Mouse (Mus musculus) G1E (cell line): ENCODE data around the gene Tbx2. TPM values are rescaled to one million over a fixed set of nuclear protein-coding genes. Genes with fewer than 3 reads are reported as not detected.
A peak's percentile ranks its signal among the peaks of the same experiment; 100 is the strongest.

Experiments used
- ATAC-seq: 2 replicates; pipeline ENCODE4 v1.8.0; 2016; ENCODE audit warnings: mild to moderate bottlenecking; ENCODE audit not compliant: insufficient number of reproducible peaks, poor library complexity, low FRiP score, severe bottlenecking; ENCODE audit errors: extremely low read depth
- DNase-seq: peaks from one replicate; pipeline ENCODE4 v3.0.0; 2012; ENCODE audit warnings: low spot score
- H3K27me3 ChIP-seq: 2 replicates; pipeline ENCODE4 v1.6.1; 2012; ENCODE audit warnings: mild to moderate bottlenecking, low read length, inconsistent platforms; ENCODE audit not compliant: insufficient read depth
- H3K36me3 ChIP-seq: replicated peaks from 2 replicates; pipeline ENCODE3; 2012; ENCODE audit warnings: mild to moderate bottlenecking, inconsistent platforms
- H3K4me1 ChIP-seq: 2 replicates; pipeline ENCODE4 v1.6.1; 2012; ENCODE audit warnings: low read depth, low read length, inconsistent platforms, mixed read lengths; ENCODE audit not compliant: insufficient read depth
- H3K4me3 ChIP-seq: 2 replicates; pipeline ENCODE4 v1.5.1; 2012; ENCODE audit warnings: low read depth, mild to moderate bottlenecking, inconsistent platforms, low read length, moderate library complexity, mixed read lengths
- H3K9me3 ChIP-seq: replicated peaks from 2 replicates; pipeline ENCODE4 v1.6.1; 2012; ENCODE audit warnings: inconsistent platforms
- CTCF ChIP-seq: IDR thresholded peaks from 2 replicates; pipeline ENCODE4 v1.5.1; 2012; ENCODE audit warnings: low read depth, low read length, inconsistent platforms, mixed read lengths
- GATA1 ChIP-seq: IDR thresholded peaks from 2 replicates; pipeline ENCODE4 v1.6.1; 2012; ENCODE audit warnings: borderline replicate concordance, low read length, inconsistent platforms, mixed read lengths
- GATA2 ChIP-seq: IDR thresholded peaks from 2 replicates; pipeline ENCODE4 v1.6.1; 2012; ENCODE audit warnings: low read depth, low read length, inconsistent platforms, borderline replicate concordance
- POLR2AphosphoS5 ChIP-seq: IDR thresholded peaks from 2 replicates; pipeline ENCODE4 v1.6.1; 2012; ENCODE audit warnings: low read depth, low read length, inconsistent platforms; ENCODE audit not compliant: insufficient replicate concordance
- TAL1 ChIP-seq: conservative IDR thresholded peaks from 2 replicates; pipeline ENCODE4 v1.6.1; 2012; ENCODE audit warnings: low read depth, low read length, inconsistent platforms, mixed read lengths
- polyA plus RNA-seq: library from polyadenylated mRNA; stranded (reverse); fragments of >175 nt; gene quantifications from 2 replicates; pipeline ENCODE4 v1.2.3, GENCODE M21; 2012
- total RNA-seq, 2 experiments: library from RNA; stranded (forward) in 1 of 2; stranded (reverse) in 1 of 2; fragments of 200-1000 nt in 1 of 2; fragments of >200 nt in 1 of 2; fragmentation: Nextera tagmentation in 1 of 2; gene quantifications; 2 replicates each; pipeline ENCODE4 v1.2.3; 2014 to 2017

Gene Tbx2
- total and polyA plus RNA-seq, 3 experiments = 0.24 to 0.53 TPM; not detected in 1

DNA sequence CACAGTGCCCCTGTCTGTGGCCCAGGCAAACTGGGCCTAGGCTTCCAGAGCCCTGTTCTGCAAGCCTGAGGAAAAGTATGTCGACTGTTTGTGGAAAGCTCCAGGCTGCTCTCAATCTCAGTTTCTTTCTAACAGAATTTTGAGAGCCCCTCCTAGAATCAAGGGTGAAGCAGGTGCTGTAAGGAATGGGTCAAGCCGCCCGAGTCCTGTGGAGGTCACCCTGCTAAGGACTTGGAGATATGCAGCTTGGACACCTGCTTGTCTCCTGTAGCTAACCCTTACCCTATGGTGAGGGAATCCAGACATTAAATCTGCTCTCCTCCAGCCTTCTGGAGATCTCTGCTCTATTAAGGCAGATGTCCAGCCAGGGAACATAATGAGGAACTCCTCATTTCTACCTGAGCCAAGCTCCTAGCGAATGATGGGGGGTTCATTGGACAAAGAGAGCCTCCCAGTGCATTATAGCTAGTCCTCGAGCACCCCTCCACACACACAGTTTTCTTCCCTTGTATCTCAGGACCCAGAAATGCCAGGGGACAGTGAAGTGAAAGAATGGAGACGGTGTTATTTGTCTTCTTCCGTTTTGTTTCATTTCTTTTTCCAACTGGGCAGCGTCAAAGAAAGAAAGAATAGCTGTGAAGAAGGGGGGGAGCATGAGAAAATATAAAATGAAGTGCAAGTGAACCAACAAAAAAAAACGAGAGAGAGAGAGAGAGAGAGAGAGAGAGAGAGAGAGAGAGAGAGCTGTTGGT, 2.8 kb downstream of the Tbx2 start:
- Histone ChIP-seq H3K9me3 (peaks cover 35% of the 10 kb centered on the region), H3K4me1 (no peaks in the 10 kb centered on the region; the same call in 1 of the 2 replicates), H3K4me3 (no peak overlapping the region), H3K36me3 (no peaks in the 10 kb centered on the region), H3K27me3 (peaks cover 52% of the 10 kb centered on the region)
- TF ChIP-seq GATA1 = no peak
- no peak for TF ChIP-seq CTCF
- TF ChIP-seq POLR2AphosphoS5 = no peak
- TF ChIP-seq TAL1 = no peak
- TF ChIP-seq GATA2 = no peak
- DNase-seq (no peak), ATAC-seq (no peak)

DNA sequence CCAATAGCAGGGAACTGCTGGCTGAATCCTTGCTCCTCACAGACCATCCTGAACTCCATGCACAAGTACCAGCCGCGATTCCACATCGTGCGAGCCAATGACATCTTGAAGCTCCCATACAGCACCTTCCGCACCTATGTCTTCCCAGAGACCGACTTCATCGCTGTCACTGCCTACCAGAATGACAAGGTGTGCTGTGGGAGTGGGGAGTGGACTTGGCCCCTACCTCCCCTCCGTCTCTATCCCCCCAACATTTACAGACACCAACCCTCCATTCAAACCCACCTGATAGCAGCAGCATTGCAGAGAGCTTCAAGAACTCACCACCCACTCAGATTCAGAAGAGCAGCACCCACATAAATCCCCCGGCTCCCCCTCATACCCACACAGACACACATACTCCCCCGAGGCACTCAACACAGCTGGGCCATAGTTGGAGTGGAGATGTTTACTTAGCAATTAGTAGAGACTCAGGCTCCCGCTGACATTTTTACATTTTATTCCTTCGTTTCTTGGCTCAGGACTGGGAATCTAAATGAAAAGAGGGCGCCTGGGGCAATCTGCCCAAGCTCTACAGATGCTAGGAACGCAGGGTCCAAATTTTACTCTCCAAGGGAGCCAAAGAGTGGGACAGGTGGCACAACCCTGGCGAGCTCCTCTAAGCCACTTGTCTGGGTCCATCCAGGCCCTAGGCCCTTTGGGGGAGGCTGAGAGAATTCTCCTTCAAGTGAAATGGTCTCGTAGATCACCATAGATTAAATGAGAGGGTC, 3.6 kb downstream of the Tbx2 start:
- TF ChIP-seq CTCF = no peak
- Histone ChIP-seq H3K4me1 (no peaks in the 10 kb centered on the region; the same call in 1 of the 2 replicates), H3K27me3 (peaks cover 52% of the 10 kb centered on the region), H3K36me3 (no peaks in the 10 kb centered on the region), H3K4me3 (no peak overlapping the region), H3K9me3 (peaks cover 42% of the 10 kb centered on the region)
- no peak for ATAC-seq
- DNase-seq = no peak

DNA sequence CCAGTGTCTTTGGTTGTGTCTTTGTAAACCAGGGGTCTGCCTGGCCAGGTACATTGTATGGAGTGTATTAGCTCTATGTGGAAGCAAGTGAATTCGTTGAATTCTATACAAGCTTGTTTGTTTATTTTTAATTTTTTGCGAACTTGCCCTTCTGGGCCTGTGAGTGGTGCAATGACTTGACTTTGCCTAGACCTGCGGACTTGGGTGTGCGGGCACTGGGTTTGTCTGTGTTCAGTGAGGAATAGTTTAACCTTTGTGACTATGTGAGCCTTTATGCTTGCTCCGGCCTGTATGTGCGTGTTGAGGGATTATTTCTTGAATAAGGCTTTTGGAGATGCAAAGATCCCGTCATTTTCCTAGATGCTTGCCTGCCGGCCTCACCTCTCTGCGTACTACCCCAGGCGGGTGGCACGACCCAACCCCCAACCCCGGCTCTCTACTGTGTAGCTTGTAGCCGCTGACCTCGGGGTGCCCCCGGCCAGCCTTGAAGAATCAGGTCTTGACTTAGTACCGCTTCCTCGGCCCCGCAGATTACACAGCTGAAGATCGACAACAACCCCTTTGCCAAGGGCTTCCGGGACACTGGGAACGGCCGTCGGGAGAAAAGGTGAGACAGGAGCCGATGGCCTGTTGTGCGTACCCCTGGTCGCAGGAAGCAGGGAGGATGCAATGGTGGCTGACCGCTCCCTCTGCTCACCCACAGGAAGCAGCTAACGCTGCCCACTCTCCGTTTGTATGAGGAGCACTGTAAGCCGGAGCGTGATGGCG, 4.4 kb downstream of the Tbx2 start:
- Histone ChIP-seq H3K9me3 (peaks cover 38% of the 10 kb centered on the region), H3K36me3 (no peaks in the 10 kb centered on the region), H3K4me1 (no peaks in the 10 kb centered on the region; the same call in 1 of the 2 replicates), H3K4me3 (peak overlapping the region; percentile 20; the same call in 1 of the 2 replicates), H3K27me3 (peaks cover 49% of the 10 kb centered on the region)
- TF ChIP-seq POLR2AphosphoS5 (no peak), GATA1 (no peak), GATA2 (no peak), CTCF (no peak), TAL1 (no peak)
- DNase-seq (no peak), ATAC-seq (no peak)

DNA sequence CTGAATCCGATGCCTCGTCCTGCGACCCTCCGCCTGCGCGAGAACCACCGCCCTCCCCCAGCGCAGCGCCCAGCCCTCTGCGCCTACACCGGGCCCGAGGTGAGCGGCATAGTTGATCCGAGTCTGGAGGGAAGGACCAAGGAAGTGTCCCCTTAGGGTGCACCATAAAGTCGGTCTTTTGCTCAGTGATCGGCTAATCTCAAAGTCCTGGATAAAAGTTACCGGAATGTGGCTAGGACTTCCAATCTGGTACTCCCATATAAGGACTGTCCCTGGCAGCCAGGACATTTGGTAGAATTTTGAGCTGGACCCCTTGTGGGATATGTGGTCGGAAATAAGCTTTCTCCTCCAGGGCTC, 4.9 kb downstream of the Tbx2 start:
- no peak for ATAC-seq
- Histone ChIP-seq H3K4me3 (peak overlapping the region; percentile 20; the same call in 1 of the 2 replicates), H3K9me3 (peaks cover 36% of the 10 kb centered on the region), H3K4me1 (no peaks in the 10 kb centered on the region; the same call in 1 of the 2 replicates), H3K36me3 (no peaks in the 10 kb centered on the region), H3K27me3 (peaks cover 43% of the 10 kb centered on the region)
- no peak for TF ChIP-seq TAL1
- no peak for TF ChIP-seq GATA2
- no peak for TF ChIP-seq CTCF
- no peak for TF ChIP-seq GATA1
- no peak for TF ChIP-seq POLR2AphosphoS5
- no peak for DNase-seq

DNA sequence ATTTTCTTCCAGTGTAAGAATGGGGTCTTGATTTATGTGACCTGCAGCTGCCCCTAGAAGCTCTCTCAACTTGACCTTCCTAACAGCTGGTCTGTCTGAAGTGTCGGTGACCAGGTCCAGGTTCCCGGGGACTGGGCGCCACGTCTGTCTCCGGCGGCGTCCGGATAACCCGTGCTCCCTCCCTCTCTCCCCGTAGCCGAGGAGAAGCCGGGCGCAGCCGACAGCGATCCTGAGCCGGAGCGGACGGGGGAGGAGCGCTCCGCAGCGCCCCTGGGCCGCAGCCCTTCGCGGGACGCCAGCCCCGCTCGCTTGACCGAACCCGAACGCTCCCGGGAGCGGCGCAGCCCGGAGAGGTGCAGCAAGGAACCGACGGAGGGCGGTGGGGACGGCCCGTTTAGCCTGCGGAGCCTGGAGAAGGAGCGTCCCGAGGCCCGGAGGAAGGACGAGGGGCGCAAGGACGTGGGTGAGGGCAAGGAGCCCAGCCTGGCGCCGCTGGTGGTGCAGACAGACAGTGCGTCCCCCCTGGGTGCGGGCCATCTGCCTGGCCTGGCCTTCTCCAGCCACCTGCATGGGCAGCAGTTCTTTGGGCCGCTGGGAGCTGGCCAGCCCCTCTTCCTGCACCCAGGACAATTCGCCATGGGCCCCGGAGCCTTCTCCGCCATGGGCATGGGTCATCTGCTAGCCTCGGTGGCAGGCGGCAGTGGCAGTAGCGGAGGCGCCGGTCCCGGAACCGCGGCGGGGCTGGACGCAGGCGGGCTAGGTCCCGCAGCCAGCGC, 5.5 kb downstream of the Tbx2 start:
- H3K4me3 ChIP-seq = peak overlapping the region; percentile 23; the same call in 1 of the 2 replicates
- no peaks in the 10 kb centered on the region; the same call in 1 of the 2 replicates for H3K4me1 ChIP-seq
- peaks cover 46% of the 10 kb centered on the region for H3K27me3 ChIP-seq
- ATAC-seq (no peak), DNase-seq (no peak)
- TF ChIP-seq GATA2 = no peak
- TF ChIP-seq POLR2AphosphoS5 = no peak
- TF ChIP-seq TAL1 = no peak
- TF ChIP-seq GATA1 = no peak
- TF ChIP-seq CTCF = no peak
- H3K36me3 ChIP-seq = no peaks in the 10 kb centered on the region
- H3K9me3 ChIP-seq = peaks cover 31% of the 10 kb centered on the region
